Mouse (Mus musculus): Measurements from ENCODE around the gene Mndal.
"Not testable (repeated sequence)": the region's sequence is repeated elsewhere in the genome, so short reads cannot be mapped to it uniquely, and the experiment has no call there.

DNA sequence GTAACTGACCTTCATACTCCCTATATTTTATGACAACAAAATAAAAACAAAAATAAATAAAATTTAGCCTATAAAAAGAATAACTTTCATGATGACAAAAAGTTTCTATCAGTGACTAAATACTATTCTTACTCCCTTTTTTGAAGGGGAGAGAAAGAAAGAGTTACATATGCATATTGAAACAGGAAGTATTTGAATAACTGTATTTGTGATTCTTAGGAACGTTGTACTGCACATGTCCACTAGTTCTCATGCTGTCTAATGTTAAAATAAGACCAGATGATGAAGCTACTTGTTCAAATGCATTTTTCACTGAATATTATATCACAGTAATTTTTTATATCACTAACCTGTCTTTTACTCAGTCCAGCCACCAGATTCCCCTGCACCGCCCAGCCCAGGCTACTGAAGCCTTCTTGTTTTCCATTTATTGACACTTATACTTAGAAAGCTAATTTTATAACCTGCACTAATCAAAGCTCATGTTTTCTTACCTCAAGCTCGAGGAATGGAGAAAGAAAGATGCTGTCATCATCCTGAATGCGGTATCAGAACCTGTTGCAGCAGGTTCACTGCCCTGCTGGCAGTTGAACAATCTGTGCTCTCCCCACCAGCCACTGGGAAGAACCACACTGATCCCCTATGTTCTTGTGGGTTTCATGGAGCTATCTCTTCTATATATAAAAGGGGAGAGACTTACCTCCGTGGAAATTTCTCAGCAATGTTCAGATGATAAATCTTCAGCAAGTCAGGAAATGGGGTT lies 62.9 kb downstream of the Mndal start:
- not testable (repeated sequence) for TF ChIP-seq POLR2A (IDR thresholded peaks at IDR 0.05; ENCODE audit: low read depth, low read length); USF2 (conservative IDR thresholded peaks at IDR 0.05; ENCODE audit: low read depth, low read length); MEF2A (IDR thresholded peaks at IDR 0.05; ENCODE audit: borderline replicate concordance, low read depth, low read length); MAFK (IDR thresholded peaks at IDR 0.05; ENCODE audit: insufficient replicate concordance, low read length)
- 0 out of 2 replicates have a peak, but pooled peaks have one; percentile 11 for TF ChIP-seq ETS1 (conservative IDR thresholded peaks at IDR 0.05; ENCODE audit: low read depth, low read length)
